Mouse (Mus musculus) bone marrow macrophage, adult 2 months (primary cell): ENCODE results near the gene Med13l.

Experiments
- CTCF ChIP-seq: IDR thresholded peaks from 2 replicates; pipeline ENCODE4 v1.5.1; 2012; ENCODE audit warnings: low read depth, mild to moderate bottlenecking, low read length, moderate library complexity
- POLR2A ChIP-seq: IDR thresholded peaks from 2 replicates; pipeline ENCODE4 v1.6.1; 2012; ENCODE audit warnings: mild to moderate bottlenecking, low read depth, low read length, borderline replicate concordance

DNA sequence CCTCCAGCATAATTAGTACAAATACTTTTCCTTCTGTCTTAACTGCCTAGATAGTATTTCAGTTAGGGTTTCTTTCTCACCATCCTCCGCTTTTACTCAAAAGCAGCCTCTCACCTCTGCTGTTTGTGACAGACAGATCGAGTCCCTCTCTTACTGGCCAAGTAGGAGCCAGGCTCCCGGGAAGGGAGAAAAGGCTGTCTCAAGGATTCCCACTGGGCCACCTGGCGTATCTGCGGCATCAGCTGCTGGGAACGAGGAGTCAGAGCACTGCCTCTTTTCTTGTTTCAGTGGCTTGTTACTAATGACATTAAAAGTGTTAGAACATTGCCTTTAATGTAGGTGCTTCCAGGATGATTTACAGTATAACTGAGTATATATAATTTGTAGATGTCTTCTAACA, 164.9 kb downstream of the Med13l start:
- TF ChIP-seq CTCF (no peak), POLR2A (no peak)
